Mouse (Mus musculus) embryonic facial prominence, embryonic 10.5 days (tissue): ENCODE results near the gene Osgep. TPM values are rescaled to one million over a fixed set of nuclear protein-coding genes. Genes with fewer than 3 reads are reported as not detected.
"Not testable (repeated sequence)": the region's sequence is repeated elsewhere in the genome, so short reads cannot be mapped to it uniquely, and the experiment has no call there.

Experiments used
- DNase-seq: peaks from one replicate; pipeline ENCODE4 v3.0.0-alpha.2; 2017; ENCODE audit warnings: low spot score
- H3K27ac ChIP-seq: fragments of 300-500 bp; sonication (generic); replicated peaks from 2 replicates; pipeline ENCODE4 v1.5.1; 2016; ENCODE audit warnings: mild to moderate bottlenecking
- H3K27me3 ChIP-seq: fragments of 300-500 bp; sonication (generic); replicated peaks from 2 replicates; pipeline ENCODE4 v1.6.1; 2016; ENCODE audit warnings: low read depth, mild to moderate bottlenecking; ENCODE audit not compliant: poor library complexity, severe bottlenecking
- H3K36me3 ChIP-seq: fragments of 300-500 bp; sonication (generic); replicated peaks from 2 replicates; pipeline ENCODE4 v1.6.1; 2016; ENCODE audit warnings: mild to moderate bottlenecking, moderate library complexity
- H3K4me1 ChIP-seq: fragments of 300-500 bp; sonication (generic); 2 replicates; pipeline ENCODE4 v1.6.1; 2016
- H3K4me3 ChIP-seq: fragments of 300-500 bp; sonication (generic); 2 replicates; pipeline ENCODE4 v1.5.1; 2016; ENCODE audit warnings: mild to moderate bottlenecking, moderate library complexity
- H3K9me3 ChIP-seq: fragments of 300-500 bp; sonication (generic); 2 replicates; pipeline ENCODE4 v1.6.1; 2016; ENCODE audit warnings: mild to moderate bottlenecking
- WGBS: fragments of 180-500 bp; shearing (Covaris S2); methylation state at CpG from one replicate; pipeline ENCODE4 v1.1.7; 2016; 5-methylcytosine and 5-hydroxymethylcytosine counted together
- polyA plus RNA-seq: library from polyadenylated mRNA; unstranded; fragments of >200 nt; fragmentation: Nextera tagmentation; extraction: Ambion mirVana; gene quantifications from 2 replicates; pipeline ENCODE4 v1.2.1, GENCODE M21; 2016

Osgep gene
- polyA plus RNA-seq, 1 experiment from 2014 or later = 185 TPM

DNA sequence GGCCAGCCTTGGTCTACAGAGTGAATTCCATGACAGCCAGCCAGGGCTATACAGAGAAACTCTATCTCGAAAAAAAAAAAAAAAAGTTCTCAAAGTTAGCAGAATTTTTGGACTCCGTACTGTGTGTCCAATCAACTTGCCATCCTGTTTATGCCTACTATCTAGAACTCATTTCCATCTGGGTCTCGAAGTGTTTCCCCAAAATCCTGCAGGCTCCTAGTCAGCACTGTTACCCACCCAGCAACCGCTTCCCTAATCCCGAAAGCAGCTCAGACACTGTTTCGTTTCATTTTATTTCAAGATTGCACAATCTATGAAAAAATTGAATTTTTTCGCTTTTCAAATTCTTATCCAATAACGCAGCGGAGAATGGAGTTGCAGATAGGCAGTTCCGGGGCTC, 30.8 kb upstream of the Osgep start:
- no peaks in the 10 kb centered on the region for H3K27me3 ChIP-seq
- no peak overlapping the region for H3K4me3 ChIP-seq
- no peak overlapping the region for H3K27ac ChIP-seq
- 88% methylated on average over 10 of the region's 10 CpGs for WGBS
- no peak for DNase-seq
- H3K4me1 ChIP-seq = peaks cover 4% of the 10 kb centered on the region; the same call in 1 of the 2 replicates
- no peaks in the 10 kb centered on the region for H3K9me3 ChIP-seq
- peaks cover 21% of the 10 kb centered on the region for H3K36me3 ChIP-seq

GRCm38 (mm10) chr14:50945526-50945925, 20.8 kb upstream of the Osgep start:
- Histone ChIP-seq H3K4me3 (peak overlapping the region; percentile 62), H3K36me3 (peaks cover 15% of the 10 kb centered on the region), H3K4me1 (peaks cover 11% of the 10 kb centered on the region; the same call in 1 of the 2 replicates)
- not testable (repeated sequence) for H3K27ac ChIP-seq, DNase-seq, H3K27me3 ChIP-seq, H3K9me3 ChIP-seq
- WGBS = 45% methylated on average over 3 of the region's 3 CpGs

DNA sequence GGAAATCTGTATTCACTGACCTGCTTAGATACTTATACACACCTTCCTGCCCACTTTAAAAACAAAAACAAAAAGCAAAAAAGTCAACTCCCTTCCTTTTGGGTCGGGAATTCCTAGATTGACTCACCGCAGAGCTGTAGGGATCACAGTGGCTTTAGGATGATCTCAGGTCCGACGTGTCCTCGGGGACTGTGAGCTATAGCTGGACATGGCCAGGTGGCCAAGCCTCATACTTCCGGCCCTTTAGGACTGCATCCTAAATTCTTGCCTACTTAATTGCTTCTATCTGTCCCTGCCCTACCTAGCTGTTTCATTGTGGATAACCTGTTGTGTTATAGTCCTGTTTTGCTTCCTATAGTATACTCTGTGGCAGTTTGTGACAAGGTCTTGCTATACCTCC, 20.4 kb upstream of the Osgep start:
- Histone ChIP-seq H3K4me3 (peak overlapping the region; percentile 62), H3K36me3 (peaks cover 12% of the 10 kb centered on the region), H3K27ac (peak overlapping the region; percentile 86), H3K4me1 (peaks cover 11% of the 10 kb centered on the region; the same call in 1 of the 2 replicates)
- H3K9me3 ChIP-seq, DNase-seq, H3K27me3 ChIP-seq: not testable (repeated sequence)
- 14% methylated on average over 6 of the region's 6 CpGs for WGBS

DNA sequence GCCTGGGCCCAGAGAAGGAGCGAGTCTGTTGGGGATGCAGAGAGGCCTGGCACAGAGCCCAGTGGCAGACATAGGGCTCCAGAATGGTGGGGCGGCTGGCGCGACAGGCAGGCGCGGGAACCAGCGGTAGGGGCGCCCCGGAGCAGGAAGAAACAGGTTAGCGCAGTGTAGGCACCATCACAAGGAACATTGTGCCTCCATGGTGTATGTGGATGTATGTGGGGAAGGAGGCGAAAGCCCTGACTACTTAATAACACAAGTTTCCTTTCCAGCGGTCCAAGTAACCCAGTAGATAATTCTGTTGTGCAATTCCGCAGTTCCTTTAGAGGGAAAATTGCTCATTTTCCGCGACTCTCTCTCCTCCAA, 20.0 kb upstream of the Osgep start:
- peak overlapping the region; percentile 86 for H3K27ac ChIP-seq
- not testable (repeated sequence) for DNase-seq

GRCm38 (mm10) chr14:50943932-50944667, 19.4 kb upstream of the Osgep start, which contains the start of gene Gm49342:
Gene Gm49342, plus strand, starts transcription at chr14:50944517.
- Histone ChIP-seq H3K36me3 (peaks cover 6% of the 10 kb centered on the region), H3K27ac (peak within 1 kb of the TSS; percentile 86), H3K4me1 (peaks cover 11% of the 10 kb centered on the region; the same call in 1 of the 2 replicates), H3K9me3 (no peaks in the 10 kb centered on the region), H3K4me3 (peak within 1 kb of the TSS; percentile 62), H3K27me3 (no peaks in the 10 kb centered on the region)
- WGBS = 20% methylated on average over 31 of the region's 31 CpGs
- DNase-seq = peak; percentile 95

More for the DNA sequence above, 20.0 kb upstream of the Osgep start:
- not testable (repeated sequence) for H3K9me3 ChIP-seq, H3K27me3 ChIP-seq
- WGBS = under 1% methylated on average over 15 of the region's 15 CpGs
- H3K4me1 ChIP-seq = peaks cover 11% of the 10 kb centered on the region; the same call in 1 of the 2 replicates
- peak overlapping the region; percentile 62 for H3K4me3 ChIP-seq
- H3K36me3 ChIP-seq = peaks cover 11% of the 10 kb centered on the region

DNA sequence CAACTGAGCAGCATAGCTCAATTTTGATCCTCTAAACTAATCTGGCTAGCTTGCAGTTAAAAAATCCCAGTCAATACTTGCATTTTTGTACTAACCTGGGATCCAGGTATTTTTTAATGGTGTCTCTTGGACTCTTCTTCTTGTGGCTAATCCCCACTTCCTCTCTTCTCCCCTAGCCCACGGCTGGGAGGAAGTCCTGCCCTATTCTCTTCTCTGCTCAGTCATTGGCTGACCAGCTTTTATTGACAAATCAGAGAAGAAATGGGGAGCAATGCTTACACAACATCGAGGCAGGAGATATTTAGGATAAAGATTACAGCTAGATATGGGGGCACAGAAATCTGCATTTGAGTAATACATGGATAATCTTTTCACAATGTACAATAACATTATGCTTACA, 14.2 kb upstream of the Osgep start:
- no peak overlapping the region for H3K27ac ChIP-seq
- DNase-seq = no peak
- WGBS = 36% methylated on average over 2 of the region's 2 CpGs

GRCm38 (mm10) chr14:50938119-50938908, 13.6 kb upstream of the Osgep start:
- no peaks in the 10 kb centered on the region for H3K27me3 ChIP-seq
- H3K4me1 ChIP-seq = no peaks in the 10 kb centered on the region
- no peak overlapping the region for H3K27ac ChIP-seq
- no peak for DNase-seq
- H3K36me3 ChIP-seq = no peaks in the 10 kb centered on the region
- WGBS = 86% methylated on average over 3 of the region's 3 CpGs
- no peak overlapping the region for H3K4me3 ChIP-seq
- H3K9me3 ChIP-seq = no peaks in the 10 kb centered on the region

More for the DNA sequence above, 14.2 kb upstream of the Osgep start:
- no peaks in the 10 kb centered on the region for H3K36me3 ChIP-seq
- H3K4me1 ChIP-seq = peaks cover 2% of the 10 kb centered on the region; the same call in 1 of the 2 replicates
- no peak overlapping the region for H3K4me3 ChIP-seq
- no peaks in the 10 kb centered on the region for H3K27me3 ChIP-seq
- no peaks in the 10 kb centered on the region for H3K9me3 ChIP-seq

DNA sequence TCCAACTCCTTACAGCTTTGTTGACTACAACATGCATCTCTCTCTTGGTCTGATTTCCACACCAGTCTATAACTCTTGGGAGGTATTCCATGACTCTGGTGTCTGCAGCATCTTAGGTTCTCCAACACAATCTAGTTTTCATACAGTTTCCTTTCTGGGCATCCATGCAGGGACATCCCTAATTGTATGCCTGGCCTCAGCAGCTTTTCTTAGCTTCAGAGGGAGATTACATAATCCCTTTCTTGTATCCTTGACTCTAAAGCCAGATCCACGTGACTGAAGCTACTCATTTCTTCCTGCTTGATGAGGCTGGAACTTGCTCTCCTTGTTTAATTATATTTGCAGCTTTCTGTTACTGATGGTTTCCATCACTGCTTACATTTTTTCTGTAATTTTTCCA, 12.0 kb upstream of the Osgep start:
- 80% methylated on average over 1 of the region's 1 CpGs for whole genome bisulfite sequencing
- no peak for DNase-seq
- peaks cover 7% of the 10 kb centered on the region for H3K4me1 ChIP-seq

DNA sequence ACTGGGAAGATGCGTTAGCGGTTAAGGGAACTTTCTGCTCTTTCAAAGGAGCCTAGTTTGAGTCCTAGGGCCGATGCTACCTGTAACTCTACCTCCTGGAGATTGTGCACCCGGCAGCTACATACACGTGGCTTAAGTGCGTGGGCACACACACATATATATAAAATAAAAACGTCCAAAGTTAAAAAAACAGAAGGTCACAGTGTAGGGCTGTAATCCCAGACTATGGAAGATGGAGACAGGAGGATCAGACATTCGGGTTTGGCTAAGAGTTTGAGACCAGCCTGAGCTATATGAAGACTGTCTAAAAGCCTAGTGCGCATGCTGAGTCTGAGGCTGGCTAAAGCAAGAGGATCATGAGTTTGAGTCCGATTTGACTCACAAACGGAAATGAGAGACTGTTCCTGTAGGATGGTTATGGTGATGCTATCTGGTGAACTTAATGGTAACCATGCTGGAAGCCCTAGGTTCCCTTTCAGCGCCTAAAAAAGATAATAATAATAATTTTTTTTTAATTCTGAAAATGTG, 6.9 kb upstream of the Osgep start:
- H3K27me3 ChIP-seq = no peaks in the 10 kb centered on the region
- peaks cover 31% of the 10 kb centered on the region for H3K36me3 ChIP-seq
- H3K4me1 ChIP-seq = peaks cover 28% of the 10 kb centered on the region
- H3K4me3 ChIP-seq = peak overlapping the region; percentile 94
- peak overlapping the region; percentile 93 for H3K27ac ChIP-seq
- 11% methylated on average over 12 of the region's 12 CpGs for WGBS
- no peak for DNase-seq
- H3K9me3 ChIP-seq = no peaks in the 10 kb centered on the region

More for the DNA sequence above, 12.0 kb upstream of the Osgep start:
- Histone ChIP-seq H3K36me3 (no peaks in the 10 kb centered on the region), H3K9me3 (no peaks in the 10 kb centered on the region), H3K4me3 (no peak overlapping the region), H3K27ac (no peak overlapping the region), H3K27me3 (no peaks in the 10 kb centered on the region)

GRCm38 (mm10) chr14:50930754-50931492, 6.2 kb upstream of the Osgep start, which contains the start of the genes Pip4p1 and Pnp:
Gene Pip4p1, minus strand, starts transcription at chr14:50930856.
Gene Pnp, plus strand, starts transcription at chr14:50931082.
- Histone ChIP-seq H3K4me3 (peak within 1 kb of the TSS; percentile 94), H3K9me3 (no peaks in the 10 kb centered on the region), H3K36me3 (peaks cover 38% of the 10 kb centered on the region), H3K4me1 (peaks cover 34% of the 10 kb centered on the region), H3K27me3 (no peaks in the 10 kb centered on the region), H3K27ac (peak within 1 kb of the TSS; percentile 93)
- peak; percentile 98 for DNase-seq
- WGBS = under 1% methylated on average over 68 of the region's 68 CpGs

DNA sequence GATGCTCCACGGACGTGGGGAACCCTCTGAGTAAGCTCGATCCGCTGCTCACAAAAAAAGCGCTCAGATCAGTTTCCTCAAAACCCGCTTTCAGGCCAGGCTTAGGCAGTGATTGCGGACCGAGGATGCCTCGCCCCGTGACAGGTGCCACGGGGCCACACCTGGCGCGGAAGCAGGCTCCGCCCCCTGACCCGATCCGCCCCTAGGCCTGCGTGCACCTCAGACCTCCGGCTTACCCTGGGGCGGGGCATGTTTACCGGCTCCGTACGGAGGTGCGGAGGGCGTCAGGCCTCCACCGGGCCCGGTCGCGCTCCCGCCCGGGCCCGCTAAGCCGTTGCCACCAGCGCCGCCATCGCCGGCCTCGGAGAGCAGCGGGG, 5.7 kb upstream of the Osgep start:
- peaks cover 37% of the 10 kb centered on the region for H3K4me1 ChIP-seq
- H3K27ac ChIP-seq = peak overlapping the region; percentile 93
- no peak for DNase-seq

GRCm38 (mm10) chr14:50929951-50930350, 5.3 kb upstream of the Osgep start:
- Histone ChIP-seq H3K4me3 (peak overlapping the region; percentile 94), H3K27ac (peak overlapping the region; percentile 93), H3K36me3 (peaks cover 39% of the 10 kb centered on the region), H3K27me3 (no peaks in the 10 kb centered on the region), H3K4me1 (peaks cover 37% of the 10 kb centered on the region), H3K9me3 (no peaks in the 10 kb centered on the region)
- WGBS = 22% methylated on average over 10 of the region's 10 CpGs
- DNase-seq = no peak

More for the DNA sequence above, 5.7 kb upstream of the Osgep start:
- under 1% methylated on average over 38 of the region's 38 CpGs for WGBS
- H3K9me3 ChIP-seq = no peaks in the 10 kb centered on the region
- H3K27me3 ChIP-seq = no peaks in the 10 kb centered on the region
- H3K36me3 ChIP-seq = peaks cover 39% of the 10 kb centered on the region
- peak overlapping the region; percentile 94 for H3K4me3 ChIP-seq
